Mouse (Mus musculus): Measurements from ENCODE around the gene Orai3. TPM values are rescaled to one million over a fixed set of nuclear protein-coding genes. Genes with fewer than 3 reads are reported as not detected.

The Orai3 gene
- total RNA-seq, 4 experiments from 2014 or later: 12.2 to 13.6 (median 12.9) TPM

DNA sequence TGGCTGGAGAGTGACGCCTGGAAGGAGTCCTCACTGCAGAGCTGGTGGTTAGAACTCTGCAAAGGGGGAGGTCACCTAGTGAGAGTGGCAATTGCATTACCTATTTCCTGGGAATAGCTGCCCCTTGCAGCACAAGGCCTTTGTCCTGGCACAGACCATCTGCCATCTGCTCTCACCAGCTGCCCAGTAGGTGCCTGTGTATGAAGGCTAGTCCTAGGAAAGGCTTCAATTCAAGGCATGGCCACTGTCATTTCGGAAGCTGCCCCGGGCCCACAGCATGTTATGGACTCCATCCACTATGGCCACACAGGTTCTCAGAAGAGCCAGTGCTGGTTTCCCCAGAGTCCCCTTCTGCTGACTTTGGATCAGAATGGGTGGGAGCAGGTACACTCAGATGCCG, 29.0 kb downstream of the Orai3 start:
- no peak for DNase-seq (ENCODE audit: low spot score in 2 of 2)

DNA sequence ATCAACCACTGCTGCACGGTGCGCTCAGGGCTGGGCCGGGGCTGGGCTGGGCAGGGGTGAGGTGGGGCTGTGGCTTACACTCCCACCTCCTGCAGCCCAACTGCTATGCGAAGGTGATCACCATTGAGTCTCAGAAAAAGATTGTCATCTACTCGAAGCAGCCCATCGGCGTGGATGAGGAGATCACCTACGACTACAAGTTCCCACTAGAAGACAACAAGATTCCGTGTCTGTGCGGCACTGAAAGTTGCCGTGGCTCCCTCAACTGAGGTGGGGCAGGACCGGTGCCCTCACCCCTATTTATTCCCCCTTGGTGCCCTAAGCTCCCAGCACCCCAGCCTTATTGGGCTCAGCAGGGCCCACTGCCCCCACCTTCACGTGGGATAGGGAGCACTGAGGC, 29.6 kb downstream of the Orai3 start:
- no peak for DNase-seq (ENCODE audit: low spot score in 2 of 2)

DNA sequence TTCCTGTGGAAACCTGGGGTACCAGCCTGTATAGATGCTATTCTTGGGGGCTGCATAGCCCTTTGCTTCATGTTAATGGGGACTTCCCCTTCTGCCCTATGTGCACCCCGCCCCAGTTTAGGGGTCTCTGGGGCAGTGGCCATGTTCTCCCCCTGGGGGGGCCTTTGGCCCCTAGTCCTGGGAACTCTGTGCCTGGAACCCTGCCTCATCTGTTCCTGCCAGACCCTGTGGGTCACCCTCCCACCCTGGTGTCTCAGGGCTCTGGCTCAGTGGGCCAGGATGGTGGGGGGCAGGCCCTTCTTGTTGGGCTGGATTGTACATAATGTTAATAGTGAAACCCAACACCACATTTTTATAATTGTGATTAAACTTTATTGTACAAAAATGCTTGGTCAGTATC, 30.1 kb downstream of the Orai3 start:
- no peak for DNase-seq (ENCODE audit: low spot score in 2 of 2)

DNA sequence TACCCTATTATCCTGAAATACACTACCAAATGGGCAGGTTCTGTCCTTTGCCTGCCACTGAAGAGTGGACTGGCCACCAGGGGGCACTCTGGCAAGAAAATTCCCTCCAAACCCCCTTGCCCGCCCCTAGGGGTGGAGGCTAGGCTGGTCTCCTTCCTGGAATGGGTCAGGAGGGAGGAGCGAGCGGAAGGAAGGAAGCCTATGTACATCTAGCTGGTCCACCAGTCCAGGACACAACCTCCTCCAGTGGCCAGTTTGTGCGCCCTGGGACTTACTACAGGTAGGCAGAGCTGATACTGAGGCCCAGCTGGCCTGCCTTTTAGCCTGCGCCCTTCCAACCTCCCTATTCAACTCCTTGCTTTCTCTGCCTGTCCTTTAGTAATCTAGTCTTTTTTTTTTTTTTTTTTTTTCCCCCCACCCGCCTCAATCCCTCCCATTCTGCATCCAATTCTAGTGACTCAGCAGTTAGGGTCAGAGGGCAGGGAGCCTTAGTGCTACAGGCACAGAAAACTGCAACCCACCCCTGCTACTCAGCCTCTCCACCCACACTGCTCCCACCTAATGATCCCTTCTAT, 30.9 kb downstream of the Orai3 start, which contains the start of gene Hsd3b7:
TSS of gene Hsd3b7 (plus strand) at position 170 of the 575 bp plus-strand sequence.
- DNase-seq (ENCODE audit: low spot score in 2 of 2): peak; percentile 85 to 87

DNA sequence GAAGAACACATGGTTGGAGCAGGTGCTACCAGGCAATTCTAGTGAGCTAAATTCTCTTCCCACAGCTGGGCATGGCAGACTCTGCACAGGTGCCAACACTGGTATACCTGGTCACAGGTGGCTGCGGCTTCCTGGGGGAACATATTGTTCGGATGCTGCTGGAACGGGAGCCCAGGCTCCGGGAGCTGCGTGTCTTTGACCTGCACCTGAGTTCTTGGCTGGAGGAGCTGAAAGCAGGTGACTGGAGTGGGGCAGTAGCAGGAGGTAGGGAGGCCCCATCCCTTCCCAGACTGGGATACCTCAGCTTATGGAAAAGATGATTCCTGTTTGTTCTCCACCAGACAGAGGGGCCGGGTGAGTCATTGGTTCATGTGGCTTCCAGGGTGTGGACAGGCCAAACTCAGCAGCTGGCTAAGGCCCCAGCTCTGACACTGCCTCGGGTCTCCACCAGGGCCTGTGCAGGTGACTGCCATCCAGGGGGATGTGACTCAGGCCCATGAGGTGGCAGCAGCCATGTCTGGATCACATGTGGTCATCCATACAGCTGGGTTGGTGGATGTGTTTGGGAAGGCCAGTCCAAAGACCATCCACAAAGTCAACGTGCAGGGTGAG, 31.5 kb downstream of the Orai3 start:
- DNase-seq (ENCODE audit: low spot score in 2 of 2): no peak

DNA sequence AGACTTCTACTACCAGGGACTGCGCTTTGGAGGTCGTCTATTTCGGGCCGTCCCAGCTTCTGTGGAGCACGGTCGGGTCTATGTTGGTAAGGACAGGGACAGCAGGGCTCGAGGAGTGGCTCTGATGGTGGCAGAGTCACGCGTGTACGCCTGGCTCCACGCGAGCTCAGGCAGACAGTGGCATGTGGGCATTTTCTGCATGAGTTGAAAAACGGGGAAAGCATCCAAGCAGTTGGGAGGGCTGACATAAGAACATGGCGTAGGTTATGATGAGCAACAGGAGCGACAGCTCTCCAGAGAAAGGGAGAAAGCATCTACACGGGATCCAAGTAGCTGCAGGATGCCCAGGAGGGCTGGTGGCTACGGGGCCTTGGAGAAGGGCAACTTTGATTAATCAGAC, 32.7 kb downstream of the Orai3 start:
- DNase-seq (ENCODE audit: low spot score in 2 of 2): no peak

DNA sequence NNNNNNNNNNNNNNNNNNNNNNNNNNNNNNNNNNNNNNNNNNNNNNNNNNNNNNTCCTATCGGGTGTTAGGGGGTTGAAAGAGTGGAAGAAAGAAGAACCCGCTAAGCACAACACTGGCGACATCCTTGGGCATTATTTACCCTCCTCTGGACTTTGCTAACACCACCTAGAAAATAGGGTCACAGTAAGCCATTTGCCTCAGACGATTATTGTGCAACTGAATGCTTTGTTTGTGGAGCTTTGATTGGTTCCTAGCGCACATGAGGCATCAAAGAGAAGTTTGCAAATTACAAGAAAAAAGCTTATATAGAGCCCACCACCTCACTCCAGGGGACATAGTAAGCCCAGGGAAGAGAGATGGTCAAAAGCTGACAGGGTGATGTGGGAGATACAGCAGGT, 39.2 kb downstream of the Orai3 start:
- DNase-seq (ENCODE audit: low spot score in 2 of 2): no peak

DNA sequence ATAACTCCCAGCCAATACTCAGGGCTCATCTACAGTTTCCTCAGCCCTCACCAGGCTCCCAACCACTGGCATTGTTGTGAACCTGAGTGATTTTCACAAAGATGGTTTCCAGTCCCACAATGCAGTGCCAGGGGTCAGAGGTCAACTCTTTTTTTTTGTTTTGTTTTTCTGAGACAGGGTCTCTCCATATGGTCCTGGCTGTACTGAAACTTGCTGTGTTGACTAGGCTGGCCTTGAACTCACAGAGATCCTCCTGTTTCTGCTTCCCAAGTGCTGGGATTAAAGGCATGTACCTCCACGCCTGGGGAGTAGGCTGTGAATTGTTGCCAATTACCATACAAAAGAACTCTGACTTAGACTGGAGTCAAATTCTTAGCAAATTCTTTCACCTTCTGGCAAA, 40.2 kb downstream of the Orai3 start:
- no peak for DNase-seq (ENCODE audit: low spot score in 2 of 2)

DNA sequence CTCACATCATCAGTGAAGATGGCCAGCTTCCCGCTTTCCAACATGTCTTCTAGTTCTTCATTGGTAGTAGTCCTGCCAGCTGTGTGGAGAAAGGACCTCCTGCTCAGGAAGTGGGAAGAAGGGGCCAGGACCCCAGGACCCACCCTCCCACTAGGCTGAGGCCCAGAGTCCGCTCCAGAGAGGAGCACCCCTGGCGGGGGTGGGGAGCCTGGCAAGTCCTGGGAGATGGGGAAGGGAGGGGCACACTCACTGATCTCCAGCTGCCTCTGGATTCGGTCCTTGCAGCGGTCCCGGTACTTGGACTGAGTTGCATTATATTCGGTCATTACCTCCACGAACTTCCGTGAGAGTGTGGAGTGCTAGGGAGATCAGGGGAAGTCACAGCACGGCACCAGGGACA, 41.0 kb downstream of the Orai3 start:
- no peak for DNase-seq (ENCODE audit: low spot score in 2 of 2)

DNA sequence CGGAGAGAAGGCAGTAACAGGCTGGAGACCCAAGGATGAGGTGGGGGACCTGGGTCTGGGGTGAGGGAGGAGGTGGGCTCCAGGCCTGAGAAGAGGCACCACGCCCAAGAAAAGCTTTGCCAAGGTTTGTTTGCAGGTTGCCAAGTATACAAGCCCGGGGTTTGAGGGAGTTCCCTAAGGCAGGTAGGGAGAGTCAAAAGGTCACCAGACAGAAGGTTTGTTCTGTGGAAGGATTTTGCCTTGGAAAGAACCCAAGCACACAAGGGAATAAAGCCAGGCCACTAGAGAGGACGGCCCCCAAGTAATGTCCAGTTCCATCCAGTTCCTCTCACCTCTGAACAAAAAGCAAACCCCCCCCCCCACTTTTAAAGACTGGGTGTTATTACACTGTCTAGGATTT, 41.6 kb downstream of the Orai3 start:
- no peak for DNase-seq (ENCODE audit: low spot score in 2 of 2)

DNA sequence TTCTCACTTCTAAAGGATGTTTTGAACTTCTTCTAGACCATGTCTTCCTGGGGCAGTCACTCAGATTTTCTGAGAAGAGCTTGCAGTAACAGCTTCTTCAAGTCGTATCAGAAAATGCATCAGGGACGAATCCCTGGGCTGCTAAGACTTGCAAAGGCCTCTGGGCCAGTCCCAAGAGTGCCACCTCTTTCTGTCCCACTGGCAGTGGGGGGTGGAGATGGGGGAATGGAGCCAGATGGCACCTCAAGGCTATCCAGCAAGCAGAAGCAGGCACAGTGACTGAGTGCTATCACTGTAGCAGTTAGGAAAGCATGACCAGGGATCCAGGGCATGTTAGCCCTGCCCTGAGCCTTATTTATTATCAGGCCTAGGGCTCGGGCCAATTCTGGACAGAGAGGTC, 42.7 kb downstream of the Orai3 start:
- DNase-seq (ENCODE audit: low spot score in 2 of 2): no peak

DNA sequence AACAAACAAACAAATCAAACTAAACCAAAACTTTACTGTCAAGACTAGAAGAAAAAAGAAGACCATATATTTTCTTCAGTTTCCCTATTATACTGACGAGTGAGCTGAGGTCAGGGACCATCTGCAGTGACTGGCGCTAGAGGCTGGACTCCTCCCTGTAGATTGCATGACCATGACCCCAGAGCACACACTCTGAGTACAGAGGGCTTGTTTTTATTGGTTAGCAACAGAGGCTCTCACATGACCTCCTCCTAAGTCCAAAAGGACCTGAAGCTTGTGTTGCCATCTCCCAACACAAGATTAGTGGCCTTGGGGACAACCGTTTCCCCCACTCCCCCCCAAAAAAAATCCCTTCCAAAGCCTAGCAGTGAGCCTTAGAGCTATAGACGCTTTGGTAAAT, 44.2 kb downstream of the Orai3 start:
- DNase-seq (ENCODE audit: low spot score in 2 of 2): no peak

DNA sequence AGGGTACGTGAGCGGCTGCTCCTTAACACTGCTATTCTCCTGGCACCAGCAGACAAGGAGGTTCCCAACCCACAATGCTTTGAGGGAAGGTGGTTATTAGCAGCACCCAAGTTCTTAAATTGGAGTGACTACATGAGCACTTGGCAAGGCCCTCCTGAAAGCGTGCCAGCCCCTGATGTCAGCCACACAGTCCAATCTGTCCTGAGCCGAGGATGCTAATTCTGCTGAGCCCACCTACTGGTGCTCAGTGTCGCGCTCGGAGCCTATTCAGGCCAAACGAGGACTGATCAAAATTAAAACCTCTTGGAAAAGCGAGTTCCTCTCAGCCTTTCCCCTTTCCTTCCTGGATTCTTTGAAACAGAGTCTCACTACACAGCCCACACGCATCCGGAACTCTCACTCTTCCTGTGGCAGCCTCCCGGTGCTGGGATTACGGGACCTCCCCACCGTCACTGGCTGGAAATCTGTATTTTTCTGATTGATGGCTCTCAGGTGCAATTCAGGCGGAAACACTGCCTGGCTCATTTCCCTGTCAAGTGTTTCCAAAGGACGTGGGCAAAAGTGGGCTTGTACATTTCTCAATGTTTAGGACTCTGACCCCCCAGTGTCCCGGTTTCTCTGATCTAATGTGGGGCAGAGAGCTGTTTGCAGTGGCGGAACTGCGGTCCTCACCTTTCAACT, 44.8 kb downstream of the Orai3 start:
- DNase-seq (ENCODE audit: low spot score in 2 of 2): peak; percentile 80 to 85

DNA sequence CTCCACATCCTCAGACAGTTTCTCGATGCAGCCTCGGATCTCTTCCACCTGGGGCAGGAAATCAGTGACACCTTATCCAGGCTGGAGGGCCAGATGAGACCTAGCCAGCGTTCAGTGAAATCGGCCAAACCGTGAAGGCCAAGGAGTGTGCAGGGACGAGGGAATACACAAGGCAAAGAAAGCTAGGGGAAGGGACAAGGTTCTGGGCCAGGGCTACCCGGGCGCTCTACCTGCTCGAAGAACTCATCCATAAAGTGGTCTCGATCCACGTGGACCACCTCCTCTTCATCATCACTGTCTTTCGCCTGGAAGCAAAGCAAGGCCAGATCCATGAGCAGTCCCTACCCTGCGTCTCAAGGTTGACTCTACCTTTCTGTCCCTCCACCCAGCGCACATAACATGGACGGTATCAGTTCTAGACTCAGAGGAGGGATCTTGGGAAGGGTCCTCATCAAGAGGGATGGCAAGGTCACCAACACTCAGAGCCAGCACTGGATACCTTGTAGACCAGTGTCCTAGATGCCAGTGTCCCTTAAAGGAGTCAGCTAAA, 45.6 kb downstream of the Orai3 start:
- DNase-seq (ENCODE audit: low spot score in 2 of 2): no peak

DNA sequence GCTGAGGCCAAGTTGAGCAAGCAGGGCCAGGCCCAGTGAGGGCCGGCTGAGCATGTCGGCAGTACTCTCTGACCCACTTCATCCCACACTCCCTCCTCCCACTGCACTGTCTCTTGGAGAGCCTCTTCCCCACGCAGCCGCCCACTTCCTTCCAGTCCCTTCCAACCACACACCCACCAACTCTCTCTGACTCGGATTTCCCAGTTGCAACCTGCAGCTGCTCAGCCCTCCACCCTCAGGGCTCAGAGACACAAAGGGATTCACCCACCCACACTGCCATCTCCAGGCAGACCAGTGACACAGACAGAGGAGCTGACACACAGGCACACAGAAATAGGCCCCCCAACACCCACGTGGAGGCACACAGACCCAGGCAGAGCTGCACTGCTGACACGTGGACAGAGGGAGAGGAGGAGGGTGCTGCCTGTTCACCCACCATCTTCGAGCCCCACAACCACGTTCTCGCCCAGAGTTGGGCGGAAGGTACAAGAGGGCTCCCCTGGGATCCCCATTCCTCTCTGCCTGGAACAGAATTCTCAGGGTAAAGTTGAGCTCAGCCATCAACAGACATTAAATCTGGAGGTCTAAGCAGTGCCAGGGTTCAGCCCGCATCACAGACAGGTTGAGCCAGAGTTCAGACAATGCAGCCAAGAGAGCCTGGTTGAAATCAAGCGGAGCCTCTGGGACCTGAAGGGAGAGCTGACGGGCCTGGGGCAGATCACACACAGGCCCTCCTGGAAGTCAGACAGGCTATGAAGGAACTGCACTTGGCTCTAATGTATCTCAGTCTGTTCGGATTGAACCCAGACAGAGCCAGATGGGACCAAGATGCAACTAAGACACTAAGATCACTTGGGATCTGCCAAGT, 46.6 kb downstream of the Orai3 start:
- DNase-seq (ENCODE audit: low spot score in 2 of 2): peak; percentile 43 to 50

DNA sequence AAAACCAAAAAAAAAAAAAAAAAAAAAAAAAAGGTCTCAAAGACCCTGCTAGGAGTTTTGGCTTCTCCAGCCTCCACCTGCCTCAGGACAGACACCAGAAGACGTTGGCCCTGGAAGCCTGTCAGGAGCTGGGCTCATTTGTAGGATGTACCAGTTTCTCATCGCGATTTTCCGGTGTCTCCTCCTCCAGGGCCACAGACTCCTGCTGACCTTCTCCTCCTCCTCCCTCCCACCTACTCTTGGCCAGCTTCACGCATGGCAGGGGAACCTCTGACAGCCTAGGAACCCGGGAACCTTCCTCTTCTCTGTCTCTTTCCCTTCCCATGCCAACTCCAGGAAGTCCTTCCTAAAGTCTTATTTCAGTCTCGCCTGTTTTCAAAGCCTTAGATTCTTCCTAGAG, 47.4 kb downstream of the Orai3 start:
- no peak for DNase-seq (ENCODE audit: low spot score in 2 of 2)

DNA sequence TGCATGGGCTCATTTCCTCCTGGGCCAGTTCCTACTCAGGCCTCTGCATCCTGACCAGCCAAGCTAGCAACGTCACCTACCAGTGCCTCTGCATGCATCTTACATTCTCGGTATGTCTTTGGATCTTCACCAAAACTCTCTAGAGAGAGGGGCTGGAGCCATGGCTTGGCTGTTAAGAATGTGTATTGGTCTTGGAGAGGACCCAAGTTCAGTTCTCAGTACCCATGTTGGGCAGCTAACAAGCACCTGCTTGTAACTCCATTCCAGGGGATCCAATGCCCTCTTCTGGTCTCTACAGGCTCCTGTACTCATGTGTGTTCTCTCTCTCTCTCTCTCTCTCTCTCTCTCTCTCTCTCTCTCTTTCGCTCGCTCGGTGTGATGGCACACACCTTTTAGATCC, 48.2 kb downstream of the Orai3 start:
- DNase-seq (ENCODE audit: low spot score in 2 of 2): no peak

DNA sequence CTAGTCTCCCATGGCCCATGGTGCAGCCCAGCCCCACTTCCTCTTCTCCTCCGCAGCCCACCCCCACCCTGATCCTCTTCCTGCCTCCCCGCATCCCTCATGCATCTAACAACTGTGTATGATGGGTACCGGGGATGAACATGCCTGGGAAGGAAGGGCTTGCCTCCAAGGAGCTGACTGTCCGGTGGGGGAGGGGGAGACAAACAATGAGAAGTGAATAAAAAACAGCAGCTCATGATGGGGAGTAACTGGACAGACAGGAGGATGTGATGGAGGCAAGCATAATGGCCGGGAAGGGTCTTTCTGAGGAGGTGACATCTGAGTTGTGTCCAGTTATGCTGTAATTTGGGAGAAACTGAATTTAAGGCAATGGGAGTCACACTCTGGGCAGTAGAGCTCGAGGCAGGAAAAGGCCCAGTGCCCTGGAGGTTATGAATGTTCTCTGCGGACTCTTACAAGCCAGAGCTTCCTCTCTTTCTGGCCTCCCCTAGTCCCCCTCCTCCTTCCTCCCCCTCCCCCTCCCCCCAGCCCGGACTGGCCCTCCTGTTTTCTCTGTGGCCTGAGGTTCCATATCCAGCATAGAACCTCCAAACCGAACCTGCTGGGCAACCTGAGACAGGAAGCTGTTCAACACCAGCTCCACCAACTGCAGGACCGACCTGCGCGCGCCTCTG, 51.4 kb downstream of the Orai3 start:
- DNase-seq (ENCODE audit: low spot score in 2 of 2): no peak

DNA sequence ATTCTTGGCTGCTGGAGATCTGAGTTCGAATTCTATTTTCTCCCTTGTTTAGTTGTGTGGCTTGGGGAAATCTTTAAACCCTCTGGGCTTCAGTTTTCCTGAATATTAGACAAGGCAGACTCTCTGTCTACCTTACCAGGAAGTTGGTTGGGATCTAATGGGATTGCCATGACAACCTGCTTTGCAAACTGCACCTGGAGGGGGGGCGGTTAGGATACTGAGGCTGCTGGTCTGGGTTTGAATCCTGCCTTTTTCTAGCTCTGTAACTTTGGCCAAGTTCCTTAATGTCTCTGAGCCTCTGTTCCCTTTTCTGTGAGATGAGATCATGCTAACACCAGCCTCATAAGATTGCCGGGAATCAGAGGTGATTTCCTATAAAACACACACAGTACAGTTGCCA, 52.9 kb downstream of the Orai3 start:
- no peak for DNase-seq (ENCODE audit: low spot score in 2 of 2)

DNA sequence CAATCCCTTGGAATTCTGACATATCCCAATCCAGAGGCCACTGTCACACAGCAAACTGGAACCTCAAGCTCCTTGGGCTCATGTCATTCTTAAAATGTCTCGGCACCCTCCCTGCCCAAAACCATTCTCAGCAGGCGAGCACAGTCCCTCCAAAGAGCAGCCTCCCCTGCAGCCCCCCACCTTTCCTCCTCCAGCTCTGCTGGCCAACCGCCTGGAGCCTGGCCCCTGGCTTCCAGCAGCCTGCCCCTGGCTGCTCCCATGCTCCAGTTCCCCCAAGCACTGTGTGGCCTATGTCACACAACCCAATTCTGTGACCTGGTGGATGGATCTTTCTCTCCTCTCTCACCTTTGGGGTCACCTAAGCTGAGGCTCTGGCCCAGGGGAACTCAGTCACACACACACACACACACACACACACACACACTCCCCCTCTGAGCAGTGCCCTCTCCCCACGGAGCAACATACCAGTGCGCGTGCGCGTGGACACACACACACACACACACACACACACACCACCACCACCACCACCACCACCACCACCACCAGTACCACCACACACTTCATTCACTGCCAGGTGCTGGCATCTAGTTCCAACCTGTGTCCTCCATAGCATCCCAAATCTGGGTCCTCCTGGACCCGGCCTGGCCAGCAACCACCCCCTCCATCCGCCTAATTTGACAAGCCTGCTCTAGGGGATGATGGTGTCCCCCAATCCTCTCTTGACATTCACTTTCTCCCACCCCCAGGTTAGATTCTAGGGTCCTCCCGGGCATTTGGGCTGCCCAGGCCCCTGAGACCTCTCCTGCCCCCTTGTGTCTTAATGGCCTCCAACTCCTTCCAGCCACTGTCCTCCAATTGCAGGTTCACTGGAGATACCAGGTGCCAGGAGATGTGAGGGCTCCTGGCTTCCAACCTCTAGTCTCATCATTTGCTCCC, 53.9 kb downstream of the Orai3 start:
- DNase-seq (ENCODE audit: low spot score in 2 of 2): no peak

Data from gastrocnemius, adult 8-10 months (tissue).